Mouse (Mus musculus) lung, embryonic 15.5 days (tissue): ENCODE data around the gene B4galnt4. TPM values are rescaled to one million over a fixed set of nuclear protein-coding genes. Genes with fewer than 3 reads are reported as not detected.

ENCODE experiments used
- ATAC-seq: fragments of 200-750 bp; cut with Nextera tagmentation; 2 replicates; pipeline ENCODE4 v1.8.0; 2017; ENCODE audit warnings: moderate number of reproducible peaks, borderline replicate concordance; ENCODE audit not compliant: low FRiP score, low TSS enrichment; ENCODE audit errors: extremely low read depth
- H3K27ac ChIP-seq: fragments of 300-500 bp; sonication (generic); 2 replicates; pipeline ENCODE4 v1.5.1; 2015; ENCODE audit warnings: moderate library complexity, mild to moderate bottlenecking, inconsistent platforms
- H3K27me3 ChIP-seq: fragments of 300-500 bp; sonication (generic); 2 replicates; pipeline ENCODE4 v1.6.1; 2015; ENCODE audit warnings: inconsistent platforms
- H3K36me3 ChIP-seq: fragments of 300-500 bp; sonication (generic); 2 replicates; pipeline ENCODE4 v1.6.1; 2015; ENCODE audit warnings: inconsistent platforms
- H3K4me1 ChIP-seq: fragments of 300-500 bp; sonication (generic); 2 replicates; pipeline ENCODE4 v1.6.1; 2015; ENCODE audit warnings: inconsistent platforms
- H3K4me2 ChIP-seq: fragments of 300-500 bp; sonication (generic); 2 replicates; pipeline ENCODE4 v1.6.1; 2015; ENCODE audit warnings: inconsistent platforms, mild to moderate bottlenecking, moderate library complexity
- H3K4me3 ChIP-seq: fragments of 300-500 bp; sonication (generic); 2 replicates; pipeline ENCODE4 v1.5.1; 2015; ENCODE audit warnings: mild to moderate bottlenecking, inconsistent platforms
- H3K9ac ChIP-seq: fragments of 300-500 bp; sonication (generic); 2 replicates; pipeline ENCODE4 v1.6.1; 2015; ENCODE audit warnings: inconsistent platforms
- H3K9me3 ChIP-seq: fragments of 300-500 bp; sonication (generic); 2 replicates; pipeline ENCODE4 v1.6.1; 2016; ENCODE audit warnings: inconsistent platforms
- WGBS: fragments of 180-500 bp; shearing (Covaris S2); methylation state at CpG from one replicate; pipeline ENCODE4 v1.1.7; 2015; 5-methylcytosine and 5-hydroxymethylcytosine counted together
- polyA plus RNA-seq: library from polyadenylated mRNA; unstranded; fragments of >200 nt; fragmentation: Nextera tagmentation; extraction: Ambion mirVana; gene quantifications from 2 replicates; pipeline ENCODE4 v1.2.1, GENCODE M21; 2015

The B4galnt4 gene
- polyA plus RNA-seq, 1 experiment from 2014 or later = 5.3 TPM

DNA sequence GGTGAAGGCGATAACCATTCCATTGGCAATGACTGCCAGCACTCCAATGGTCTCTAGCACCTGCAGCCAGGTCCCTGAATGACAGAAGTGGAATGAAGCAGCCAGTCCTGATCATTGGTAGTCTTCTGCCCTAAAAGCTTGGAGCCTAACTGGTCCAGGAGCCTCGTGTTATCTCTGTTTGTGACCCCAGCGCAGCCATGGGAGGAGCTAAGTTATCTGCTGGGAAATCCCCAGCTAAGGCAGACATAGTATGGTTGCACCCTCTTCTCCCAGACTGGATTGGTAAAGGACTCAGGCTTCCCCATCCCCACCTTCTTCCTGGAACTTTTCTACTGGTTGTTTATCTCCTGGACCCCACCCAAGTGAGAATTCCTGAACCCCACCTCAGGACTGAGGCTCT lies 42.3 kb downstream of the B4galnt4 start:
- Histone ChIP-seq H3K9ac (no peak overlapping the region), H3K9me3 (no peaks in the 10 kb centered on the region), H3K36me3 (no peaks in the 10 kb centered on the region), H3K27me3 (peaks cover 34% of the 10 kb centered on the region), H3K4me3 (no peak overlapping the region), H3K4me2 (no peak overlapping the region), H3K27ac (no peak overlapping the region), H3K4me1 (peaks cover 14% of the 10 kb centered on the region)
- 53% methylated on average over 3 of the region's 3 CpGs for WGBS
- ATAC-seq = no peak

DNA sequence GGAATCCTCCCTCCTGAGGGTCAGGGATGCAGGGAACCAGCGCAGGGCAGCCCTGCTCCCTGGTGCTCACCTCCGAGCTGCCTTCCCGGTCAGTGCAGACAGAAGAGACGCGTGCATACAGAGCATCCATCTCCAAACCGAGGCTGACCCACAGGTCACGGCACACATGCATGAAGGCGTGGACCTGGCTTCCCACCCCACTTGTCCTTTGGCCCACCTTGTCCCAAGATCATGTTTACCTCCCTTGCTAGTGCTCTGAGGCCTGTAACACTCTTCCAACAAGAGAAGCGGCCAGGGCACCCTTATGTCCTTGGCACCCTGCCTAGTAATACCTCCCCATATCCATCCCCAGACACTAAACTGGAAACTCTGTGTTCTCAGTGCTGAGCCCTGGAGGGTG lies 55.0 kb downstream of the B4galnt4 start:
- Histone ChIP-seq H3K4me3 (no peak overlapping the region), H3K4me1 (no peaks in the 10 kb centered on the region), H3K9ac (no peak overlapping the region), H3K27me3 (no peaks in the 10 kb centered on the region), H3K36me3 (no peaks in the 10 kb centered on the region), H3K4me2 (no peak overlapping the region), H3K9me3 (no peaks in the 10 kb centered on the region), H3K27ac (no peak overlapping the region)
- ATAC-seq = no peak
- 73% methylated on average over 9 of the region's 9 CpGs for WGBS

DNA sequence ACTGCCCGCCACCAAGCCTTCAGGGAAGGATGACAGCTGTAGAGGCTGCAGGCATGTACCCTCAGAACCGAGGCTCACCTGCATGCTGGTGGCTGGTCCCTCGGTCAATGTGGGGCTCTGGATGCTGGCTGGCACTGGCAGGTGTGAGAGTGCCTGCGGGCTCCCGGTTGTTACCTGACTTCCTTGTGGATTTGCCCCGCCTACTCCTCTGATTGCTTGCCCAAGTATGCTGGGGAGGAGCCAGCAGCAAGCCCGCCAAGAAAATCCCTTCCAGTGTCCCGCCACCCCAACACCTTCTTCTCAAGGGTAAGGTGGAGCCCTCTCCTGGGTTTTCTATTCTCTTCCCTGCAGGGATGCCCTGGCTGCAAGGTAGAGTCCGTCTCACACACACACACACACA lies 56.7 kb downstream of the B4galnt4 start, which contains the start of gene Ano9:
Gene Ano9 (minus strand): TSS at position 171 of the 400 bp plus-strand sequence.
- H3K4me3 ChIP-seq = peak within 1 kb of the TSS; percentile 13
- WGBS = 10% methylated on average over 9 of the region's 9 CpGs
- H3K4me2 ChIP-seq = peak within 1 kb of the TSS; percentile 46
- no peak within 1 kb of the TSS for H3K27ac ChIP-seq
- ATAC-seq = no peak; the same call in 1 of the 2 replicates
- peaks cover 5% of the 10 kb centered on the region for H3K4me1 ChIP-seq
- no peaks in the 10 kb centered on the region for H3K36me3 ChIP-seq
- 0 out of 2 replicates have a peak within 1 kb of the TSS, but pooled peaks have one; percentile 15 for H3K9ac ChIP-seq
- no peaks in the 10 kb centered on the region for H3K9me3 ChIP-seq
- H3K27me3 ChIP-seq = no peaks in the 10 kb centered on the region

GRCm38 (mm10) chr7:141119487-141119886 lies 58.6 kb downstream of the B4galnt4 start:
- H3K36me3 ChIP-seq = no peaks in the 10 kb centered on the region
- 68% methylated on average over 3 of the region's 3 CpGs for WGBS
- peaks cover 5% of the 10 kb centered on the region for H3K4me1 ChIP-seq

GRCm38 (mm10) chr7:141120605-141121004 lies 59.7 kb downstream of the B4galnt4 start:
- ATAC-seq = no peak
- Histone ChIP-seq H3K4me1 (peaks cover 5% of the 10 kb centered on the region), H3K9me3 (no peaks in the 10 kb centered on the region), H3K27me3 (no peaks in the 10 kb centered on the region), H3K9ac (no peak overlapping the region), H3K4me2 (no peak overlapping the region), H3K27ac (no peak overlapping the region), H3K4me3 (no peak overlapping the region), H3K36me3 (no peaks in the 10 kb centered on the region)
- 71% methylated on average over 3 of the region's 3 CpGs for WGBS

More at GRCm38 (mm10) chr7:141119487-141119886, 58.6 kb downstream of the B4galnt4 start:
- Histone ChIP-seq H3K4me3 (no peak overlapping the region), H3K27ac (no peak overlapping the region), H3K9ac (no peak overlapping the region), H3K4me2 (no peak overlapping the region), H3K9me3 (no peaks in the 10 kb centered on the region), H3K27me3 (no peaks in the 10 kb centered on the region)
- no peak for ATAC-seq

DNA sequence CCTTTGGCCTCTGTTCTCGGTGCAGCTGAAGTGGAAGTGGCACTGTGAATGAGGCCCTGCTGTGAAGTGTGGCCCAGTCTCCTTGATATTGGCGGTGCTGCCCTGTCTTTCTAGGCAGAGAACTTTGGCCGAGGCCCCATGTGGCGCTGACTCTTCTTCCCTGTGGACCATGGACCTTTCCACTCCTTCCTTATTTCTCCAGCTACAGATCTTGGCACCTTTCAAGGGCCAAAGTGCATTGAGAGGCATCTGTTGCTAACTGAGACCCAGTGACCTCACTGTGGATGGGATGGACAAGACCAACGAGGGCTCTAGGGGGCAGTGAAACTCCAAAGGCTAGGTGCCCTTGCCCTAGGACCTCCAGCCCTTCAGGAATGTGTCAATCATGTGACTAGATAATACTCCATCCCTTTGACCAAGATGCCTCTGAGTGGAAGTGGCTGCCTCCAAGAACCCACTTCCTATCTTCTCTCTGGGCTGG lies 60.2 kb downstream of the B4galnt4 start:
- no peak overlapping the region for H3K4me3 ChIP-seq
- no peaks in the 10 kb centered on the region for H3K9me3 ChIP-seq
- no peaks in the 10 kb centered on the region for H3K36me3 ChIP-seq
- no peaks in the 10 kb centered on the region for H3K27me3 ChIP-seq
- peaks cover 5% of the 10 kb centered on the region for H3K4me1 ChIP-seq
- 74% methylated on average over 5 of the region's 5 CpGs for WGBS
- no peak overlapping the region for H3K27ac ChIP-seq
- no peak overlapping the region for H3K4me2 ChIP-seq
- ATAC-seq = no peak
- H3K9ac ChIP-seq = no peak overlapping the region

Other genes with a start within 250 kb of the B4galnt4 start
- gene Zfp941, start 238.9 kb upstream of the B4galnt4 start, polyA plus RNA-seq = 0.52 and 0.59 TPM in 2 replicates
- gene Urah, start 226.1 kb upstream of the B4galnt4 start, polyA plus RNA-seq = 4.4 and 5.1 TPM in 2 replicates
- not detected in 2 replicates for gene Scgb1c1, start 215.6 kb upstream of the B4galnt4 start, polyA plus RNA-seq
- gene Odf3, start 213.3 kb upstream of the B4galnt4 start, polyA plus RNA-seq = not detected in 2 replicates
- not detected in 2 replicates for gene Gm45785, start 204.8 kb upstream of the B4galnt4 start, polyA plus RNA-seq
- 58.2 and 58.8 TPM in 2 replicates for gene Ric8a, start 204.1 kb upstream of the B4galnt4 start, polyA plus RNA-seq
- gene Bet1l, start 203.5 kb upstream of the B4galnt4 start, polyA plus RNA-seq = 35.1 and 41.0 TPM in 2 replicates
- gene Psmd13, start 179.1 kb upstream of the B4galnt4 start, polyA plus RNA-seq = 243 and 252 TPM in 2 replicates
- 22.8 and 22.9 TPM in 2 replicates for gene Sirt3, start 178.8 kb upstream of the B4galnt4 start, polyA plus RNA-seq
- gene Cox8b, start 160.7 kb upstream of the B4galnt4 start, polyA plus RNA-seq = 6.2 and 8.5 TPM in 2 replicates
- gene Nlrp6, start 140.2 kb upstream of the B4galnt4 start, polyA plus RNA-seq = 0.26 and 0.72 TPM in 2 replicates
- 18.7 and 21.0 TPM in 2 replicates for gene Pgghg, start 119.7 kb upstream of the B4galnt4 start, polyA plus RNA-seq
- gene Ifitm5, start 110.8 kb upstream of the B4galnt4 start, polyA plus RNA-seq = 2.8 and 4.0 TPM in 2 replicates
- gene Gm45717, start 105.2 kb upstream of the B4galnt4 start, polyA plus RNA-seq = not detected in 2 replicates
- gene Ifitm2, start 105.1 kb upstream of the B4galnt4 start, polyA plus RNA-seq = 925 and 963 TPM in 2 replicates
- gene Ifitm1, start 93.9 kb upstream of the B4galnt4 start, polyA plus RNA-seq = 47.1 and 54.5 TPM in 2 replicates
- 238 and 246 TPM in 2 replicates for gene Ifitm3, start 50.3 kb upstream of the B4galnt4 start, polyA plus RNA-seq
- gene Ifitm6, start 43.2 kb upstream of the B4galnt4 start, polyA plus RNA-seq = 1.4 and 1.6 TPM in 2 replicates
- not detected in 2 replicates for gene Gm17387, start 32.0 kb upstream of the B4galnt4 start, polyA plus RNA-seq
- gene Pkp3, start 17.1 kb downstream of the B4galnt4 start, polyA plus RNA-seq = 14.6 and 15.2 TPM in 2 replicates
- 12.8 and 15.1 TPM in 2 replicates for gene Sigirr, start 39.5 kb downstream of the B4galnt4 start, polyA plus RNA-seq
- 6.4 and 6.5 TPM in 2 replicates for gene Ano9, start 56.7 kb downstream of the B4galnt4 start, polyA plus RNA-seq
- gene Ptdss2, start 61.3 kb downstream of the B4galnt4 start, polyA plus RNA-seq = 70.1 and 70.6 TPM in 2 replicates
- 143 and 152 TPM in 2 replicates for gene Rnh1, start 111.8 kb downstream of the B4galnt4 start, polyA plus RNA-seq
- gene Hras, start 132.9 kb downstream of the B4galnt4 start, polyA plus RNA-seq = 99.9 and 102 TPM in 2 replicates
- gene Lrrc56, start 133.1 kb downstream of the B4galnt4 start, polyA plus RNA-seq = 5.8 and 6.9 TPM in 2 replicates
- gene Lmntd2, start 153.0 kb downstream of the B4galnt4 start, polyA plus RNA-seq = 1.1 and 1.3 TPM in 2 replicates
- gene Rassf7, start 154.8 kb downstream of the B4galnt4 start, polyA plus RNA-seq = 59.7 and 62.6 TPM in 2 replicates
- gene Phrf1, start 167.7 kb downstream of the B4galnt4 start, polyA plus RNA-seq = 71.8 and 71.9 TPM in 2 replicates
- 3.0 and 4.6 TPM in 2 replicates for gene Irf7, start 205.4 kb downstream of the B4galnt4 start, polyA plus RNA-seq
- not detected in 2 replicates for gene Cdhr5, start 215.7 kb downstream of the B4galnt4 start, polyA plus RNA-seq
- gene Sct, start 218.0 kb downstream of the B4galnt4 start, polyA plus RNA-seq = 2.3 and 2.6 TPM in 2 replicates
- 0.49 and 0.57 TPM in 2 replicates for gene Drd4, start 230.9 kb downstream of the B4galnt4 start, polyA plus RNA-seq